Mouse (Mus musculus): ENCODE measurements around the gene Hoxa4. TPM values are rescaled to one million over a fixed set of nuclear protein-coding genes. Genes with fewer than 3 reads are reported as not detected.

Hoxa4 gene
- 0.38 TPM in 1 of 2 replicates, not detected in the other for total RNA-seq (2014; rRNA removed; ENCODE audit: low replicate concordance)
- 0.08 and 0.18 TPM in 2 replicates for polyA plus RNA-seq (2015; fragmentation: Nextera tagmentation; extraction: Ambion mirVana)

GRCm38 (mm10) chr6:52190906-52191810 lies at the start of gene Hoxa4:
Hoxa4 (minus strand) TSS chr6:52191753.
- Histone ChIP-seq H3K36me3 (replicated peaks; ENCODE audit: control insufficient read depth, insufficient read depth, low read length) (no peaks in the 10 kb centered on the region), H3K9ac (replicated peaks; ENCODE audit: low read depth, low read length) (peak within 1 kb of the TSS; percentile 54), H3K4me1 (ENCODE audit: control insufficient read depth, insufficient read depth) (0 out of 2 replicates have a peak, but pooled peaks cover 7% of the 10 kb centered on the region), H3K27ac (ENCODE audit: low read depth) (0 out of 2 replicates have a peak within 1 kb of the TSS, but pooled peaks have one; percentile 5), H3K4me2 (ENCODE audit: low read depth, low read length) (peak within 1 kb of the TSS; percentile 49), H3K9me3 (replicated peaks; ENCODE audit: control insufficient read depth, low read length) (no peaks in the 10 kb centered on the region), H3K4me3 (ENCODE audit: low read depth, low read length) (peak within 1 kb of the TSS; percentile 37), H3K27me3 (ENCODE audit: control insufficient read depth, insufficient read depth, low read length) (peaks cover 100% of the 10 kb centered on the region)
- 1% methylated on average over 80 of the region's 102 CpGs for WGBS
- TF ChIP-seq CTCF (IDR thresholded peaks at IDR 0.05; ENCODE audit: low read depth) (no peak), EP300 (IDR thresholded peaks at IDR 0.05; ENCODE audit: low read depth) (no peak)
- DNase-seq (ENCODE audit: low spot score), result no peak
- no peak for ATAC-seq (ENCODE audit: insufficient read depth, low read depth)

DNA sequence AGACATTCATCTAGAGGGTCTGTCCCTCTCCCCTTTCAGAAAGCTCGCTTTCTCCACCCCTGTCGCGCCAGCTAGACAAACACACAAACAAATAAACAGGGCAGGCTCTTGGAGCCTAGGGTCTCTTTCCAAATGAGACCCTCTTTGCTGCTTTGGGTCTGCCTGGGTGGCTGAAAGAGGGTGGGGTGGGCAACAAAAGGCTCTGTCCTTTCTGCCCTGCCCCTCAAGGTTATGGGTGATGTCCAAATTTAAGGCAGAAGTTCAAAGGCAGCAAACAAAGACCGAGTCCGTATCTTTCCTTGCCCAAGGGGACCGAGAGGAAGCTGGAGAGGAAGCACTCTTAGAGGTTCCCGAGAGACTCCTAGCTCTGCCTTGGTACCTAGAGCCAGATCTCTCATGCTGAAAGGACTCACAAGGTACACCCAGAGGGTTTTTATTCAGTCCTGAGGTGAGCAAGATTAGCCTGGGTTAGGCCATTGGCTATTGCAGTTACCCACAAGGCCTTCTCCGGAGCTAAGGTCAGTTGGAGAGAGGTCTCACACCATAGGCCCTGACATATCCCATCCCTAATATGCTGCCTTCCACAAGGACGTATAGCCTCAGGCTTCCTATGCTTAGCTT lies 49.6 kb upstream of the Hoxa4 start:
- no peak for ATAC-seq (ENCODE audit: insufficient read depth, low read depth)

GRCm38 (mm10) chr6:52240389-52241000 lies 48.9 kb upstream of the Hoxa4 start, which contains the start of gene Hoxa10:
Hoxa10 (minus strand) TSS chr6:52240854.
- ATAC-seq (ENCODE audit: insufficient read depth, low read depth), result 0 out of 2 replicates have a peak, but pooled peaks have one; percentile 43
- WGBS, result 2% methylated on average over 35 of the region's 35 CpGs
- no peaks in the 10 kb centered on the region for H3K36me3 ChIP-seq (replicated peaks; ENCODE audit: control insufficient read depth, insufficient read depth, low read length)
- H3K9me3 ChIP-seq (replicated peaks; ENCODE audit: control insufficient read depth, low read length), result no peaks in the 10 kb centered on the region
- H3K9ac ChIP-seq (replicated peaks; ENCODE audit: low read depth, low read length), result no peak within 1 kb of the TSS
- peak within 1 kb of the TSS; percentile 1; the same call in 1 of the 2 replicates for H3K4me3 ChIP-seq (ENCODE audit: low read depth, low read length)
- peak; percentile 57 for DNase-seq (ENCODE audit: low spot score)
- peak within 1 kb of the TSS; percentile 24 for H3K4me2 ChIP-seq (ENCODE audit: low read depth, low read length)
- H3K27me3 ChIP-seq (ENCODE audit: control insufficient read depth, insufficient read depth, low read length), result peaks cover 100% of the 10 kb centered on the region
- no peak for TF ChIP-seq EP300 (IDR thresholded peaks at IDR 0.05; ENCODE audit: low read depth)
- TF ChIP-seq CTCF (IDR thresholded peaks at IDR 0.05; ENCODE audit: low read depth), result peak; percentile 65
- no peak within 1 kb of the TSS for H3K27ac ChIP-seq (ENCODE audit: low read depth)
- H3K4me1 ChIP-seq (ENCODE audit: control insufficient read depth, insufficient read depth), result 0 out of 2 replicates have a peak, but pooled peaks cover 3% of the 10 kb centered on the region

More for the DNA sequence above, 49.6 kb upstream of the Hoxa4 start:
- 5% methylated on average over 9 of the region's 9 CpGs for WGBS
- Histone ChIP-seq H3K4me3 (ENCODE audit: low read depth, low read length) (no peak overlapping the region), H3K27me3 (ENCODE audit: control insufficient read depth, insufficient read depth, low read length) (peaks cover 100% of the 10 kb centered on the region), H3K4me2 (ENCODE audit: low read depth, low read length) (no peak overlapping the region), H3K4me1 (ENCODE audit: control insufficient read depth, insufficient read depth) (0 out of 2 replicates have a peak, but pooled peaks cover 3% of the 10 kb centered on the region), H3K36me3 (replicated peaks; ENCODE audit: control insufficient read depth, insufficient read depth, low read length) (no peaks in the 10 kb centered on the region), H3K27ac (ENCODE audit: low read depth) (no peak overlapping the region), H3K9me3 (replicated peaks; ENCODE audit: control insufficient read depth, low read length) (no peaks in the 10 kb centered on the region), H3K9ac (replicated peaks; ENCODE audit: low read depth, low read length) (no peak overlapping the region)
- no peak for TF ChIP-seq EP300 (IDR thresholded peaks at IDR 0.05; ENCODE audit: low read depth)
- DNase-seq (ENCODE audit: low spot score), result no peak

DNA sequence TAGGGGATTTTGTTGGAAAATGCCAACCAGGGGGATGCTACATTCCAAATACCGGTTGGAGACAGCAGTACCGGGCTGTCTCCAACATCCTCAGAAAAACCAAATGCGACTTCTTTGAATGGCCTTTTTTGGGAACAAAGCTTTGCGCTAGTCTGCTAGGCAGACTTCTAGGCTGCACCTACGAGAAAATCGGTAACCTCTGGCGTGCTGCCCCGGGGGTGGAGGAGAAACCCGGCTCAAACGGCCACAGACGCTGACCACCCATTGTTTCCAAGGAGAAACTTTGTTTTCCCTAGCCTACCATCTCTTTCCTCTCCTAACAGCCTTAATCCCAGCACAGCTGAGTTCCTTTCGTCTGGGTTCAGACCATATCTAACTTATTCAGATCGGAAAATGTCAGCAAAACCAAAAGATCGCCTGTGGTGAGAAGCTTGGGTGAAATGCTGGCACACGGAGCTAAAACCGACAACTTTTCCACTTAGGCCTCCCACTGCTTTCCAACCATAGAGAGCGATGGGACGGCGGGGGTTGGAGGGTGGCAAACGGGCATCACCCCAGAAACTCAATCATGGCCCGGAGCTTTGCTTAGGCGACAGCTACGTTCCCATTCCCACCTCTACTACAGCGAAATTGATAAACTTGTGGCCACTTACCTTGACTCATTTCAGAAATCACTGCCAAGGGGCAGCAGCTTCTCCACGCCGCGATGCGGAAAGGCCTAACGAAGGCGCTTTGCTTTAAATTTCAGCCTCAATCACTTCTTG lies 48.3 kb upstream of the Hoxa4 start:
- H3K9ac ChIP-seq (replicated peaks; ENCODE audit: low read depth, low read length), result no peak overlapping the region
- no peaks in the 10 kb centered on the region for H3K36me3 ChIP-seq (replicated peaks; ENCODE audit: control insufficient read depth, insufficient read depth, low read length)
- H3K4me1 ChIP-seq (ENCODE audit: control insufficient read depth, insufficient read depth), result 0 out of 2 replicates have a peak, but pooled peaks cover 3% of the 10 kb centered on the region
- peaks cover 100% of the 10 kb centered on the region for H3K27me3 ChIP-seq (ENCODE audit: control insufficient read depth, insufficient read depth, low read length)
- no peak overlapping the region for H3K27ac ChIP-seq (ENCODE audit: low read depth)
- ATAC-seq (ENCODE audit: insufficient read depth, low read depth) (no peak), DNase-seq (ENCODE audit: low spot score) (no peak)
- WGBS, result 3% methylated on average over 30 of the region's 30 CpGs
- peak overlapping the region; percentile 24 for H3K4me2 ChIP-seq (ENCODE audit: low read depth, low read length)
- no peaks in the 10 kb centered on the region for H3K9me3 ChIP-seq (replicated peaks; ENCODE audit: control insufficient read depth, low read length)
- TF ChIP-seq CTCF (IDR thresholded peaks at IDR 0.05; ENCODE audit: low read depth) (no peak), EP300 (IDR thresholded peaks at IDR 0.05; ENCODE audit: low read depth) (no peak)
- H3K4me3 ChIP-seq (ENCODE audit: low read depth, low read length), result peak overlapping the region; percentile 1; the same call in 1 of the 2 replicates
